Mouse (Mus musculus): ENCODE results near the gene Ldlrad3.

GRCm38 (mm10) chr2:102040456-102040855 is 145.7 kb downstream of the Ldlrad3 start:
- TF ChIP-seq CTCF (IDR thresholded peaks at IDR 0.05; ENCODE audit: low read depth) (no peak), EP300 (IDR thresholded peaks at IDR 0.05; ENCODE audit: low read depth) (no peak)

Data from liver, postnatal 0 days (tissue).